Mouse (Mus musculus) megakaryocyte, adult 5-6 weeks (primary cell): ENCODE measurements around the gene Cyp1b1. TPM values are rescaled to one million over a fixed set of nuclear protein-coding genes. Genes with fewer than 3 reads are reported as not detected.

Source experiments
- ATAC-seq: 2 replicates; pipeline ENCODE4 v1.8.0; 2016; ENCODE audit warnings: mild to moderate bottlenecking, inconsistent platforms; ENCODE audit not compliant: poor library complexity, severe bottlenecking
- total RNA-seq, 2 experiments: library from RNA; stranded (forward) in 1 of 2; stranded (reverse) in 1 of 2; fragments of 153-499, 151-499 nt in 1 of 2; fragments of 221-1000, 200-1000 nt in 1 of 2; gene quantifications; 2 replicates each; pipeline versions ENCODE4 v1.2.3 to v1.2.4; 2015 to 2017

The Cyp1b1 gene
- total RNA-seq, 2 experiments from 2014 or later, result 0.15 to 0.49 TPM

GRCm38 (mm10) chr17:79714368-79714895 is 429 bp downstream of the Cyp1b1 start:
- no peak for ATAC-seq

- ATAC-seq, result peak; percentile 19; the same call in 1 of the 2 replicates
These were observed 1.1 kb downstream of the Cyp1b1 start for GRCm38 (mm10) chr17:79713643-79714367.

GRCm38 (mm10) chr17:79713276-79713642 is 1.6 kb downstream of the Cyp1b1 start:
- peak; percentile 39 for ATAC-seq

- no peak for ATAC-seq
These were observed 2.3 kb downstream of the Cyp1b1 start for GRCm38 (mm10) chr17:79712536-79712935.

- no peak for ATAC-seq
These were observed 2.9 kb downstream of the Cyp1b1 start for GRCm38 (mm10) chr17:79711944-79712343.

- ATAC-seq, result no peak
These were observed 4.5 kb downstream of the Cyp1b1 start for GRCm38 (mm10) chr17:79710246-79710842.

GRCm38 (mm10) chr17:79709718-79710117 is 5.1 kb downstream of the Cyp1b1 start:
- ATAC-seq, result no peak

- no peak for ATAC-seq
These were observed 6.7 kb downstream of the Cyp1b1 start for GRCm38 (mm10) chr17:79708168-79708567.

- ATAC-seq, result no peak
These were observed 9.0 kb downstream of the Cyp1b1 start for GRCm38 (mm10) chr17:79705671-79706455.

- no peak for ATAC-seq
These were observed 14.0 kb downstream of the Cyp1b1 start for GRCm38 (mm10) chr17:79700871-79701270.

GRCm38 (mm10) chr17:79699197-79699596 is 15.7 kb downstream of the Cyp1b1 start:
- no peak for ATAC-seq

- ATAC-seq, result no peak
These were observed 19.3 kb downstream of the Cyp1b1 start for GRCm38 (mm10) chr17:79695541-79695940.

- ATAC-seq, result no peak
These were observed 19.8 kb downstream of the Cyp1b1 start for GRCm38 (mm10) chr17:79695106-79695505.

- ATAC-seq, result no peak
These were observed 44.0 kb downstream of the Cyp1b1 start for GRCm38 (mm10) chr17:79670837-79671236.

- no peak for ATAC-seq
These were observed 50.8 kb downstream of the Cyp1b1 start for GRCm38 (mm10) chr17:79664106-79664417.

- no peak for ATAC-seq
These were observed 51.3 kb downstream of the Cyp1b1 start for GRCm38 (mm10) chr17:79663393-79664105.

- peak; percentile 83 for ATAC-seq
These were observed 53.0 kb downstream of the Cyp1b1 start for GRCm38 (mm10) chr17:79661848-79662247.

- ATAC-seq, result peak; percentile 41; the same call in 1 of the 2 replicates
These were observed 53.5 kb downstream of the Cyp1b1 start for GRCm38 (mm10) chr17:79661387-79661786.

GRCm38 (mm10) chr17:79658863-79659262 is 56.0 kb downstream of the Cyp1b1 start:
- ATAC-seq, result no peak

GRCm38 (mm10) chr17:79658452-79658851 is 56.4 kb downstream of the Cyp1b1 start:
- no peak for ATAC-seq

- no peak for ATAC-seq
These were observed 57.1 kb downstream of the Cyp1b1 start for GRCm38 (mm10) chr17:79657785-79658184.
